Mouse (Mus musculus) ovary, postnatal 36 days (tissue): Measurements from ENCODE around the gene Ang.

ENCODE experiments used
- DNase-seq: peaks from one replicate; pipeline ENCODE4 v3.0.0; 2022; ENCODE audit warnings: low spot score, mixed read lengths

Gene Ang

DNA sequence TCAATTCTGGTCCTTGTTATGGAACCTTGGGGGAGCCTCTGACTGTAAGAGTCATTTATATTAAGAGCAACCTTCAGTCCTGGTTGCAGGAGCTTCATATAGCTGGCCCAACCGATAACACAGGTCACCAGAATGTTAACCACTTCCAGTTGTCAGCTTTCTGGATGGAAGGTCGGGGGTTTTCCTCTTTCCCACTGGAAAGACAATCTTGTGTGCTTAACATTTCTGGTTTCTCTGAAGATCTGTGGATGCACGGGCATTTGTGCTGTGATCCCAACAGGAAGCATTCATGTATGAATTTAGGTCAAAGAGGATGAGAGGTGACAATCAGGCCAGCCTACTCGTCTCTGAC is 38.6 kb downstream of the Ang start:
- no peak for DNase-seq

DNA sequence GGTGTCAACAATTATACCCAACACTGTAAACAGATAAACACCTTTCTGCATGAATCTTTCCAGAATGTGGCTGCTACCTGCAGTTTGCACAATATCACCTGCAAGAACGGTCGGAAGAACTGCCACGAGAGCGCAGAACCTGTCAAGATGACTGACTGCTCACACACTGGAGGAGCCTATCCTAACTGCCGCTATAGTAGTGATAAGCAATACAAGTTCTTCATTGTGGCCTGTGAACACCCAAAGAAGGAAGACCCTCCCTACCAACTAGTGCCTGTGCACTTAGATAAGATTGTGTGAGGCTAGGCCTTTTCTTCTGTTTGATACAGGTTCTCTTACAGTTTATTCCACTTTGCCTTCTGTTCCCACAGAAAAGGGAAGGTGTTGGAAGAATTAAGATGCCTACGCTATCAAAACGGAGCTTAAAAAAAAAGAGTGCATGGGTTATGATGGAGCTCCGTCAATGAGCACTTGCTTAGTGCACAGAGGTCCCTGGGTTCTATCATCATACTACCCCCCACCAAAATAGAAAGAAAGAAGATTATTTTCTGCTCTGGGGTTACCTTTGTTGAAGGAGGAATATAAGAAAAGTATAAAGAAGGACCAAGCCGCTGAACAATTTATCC is 39.5 kb downstream of the Ang start:
- DNase-seq = no peak

DNA sequence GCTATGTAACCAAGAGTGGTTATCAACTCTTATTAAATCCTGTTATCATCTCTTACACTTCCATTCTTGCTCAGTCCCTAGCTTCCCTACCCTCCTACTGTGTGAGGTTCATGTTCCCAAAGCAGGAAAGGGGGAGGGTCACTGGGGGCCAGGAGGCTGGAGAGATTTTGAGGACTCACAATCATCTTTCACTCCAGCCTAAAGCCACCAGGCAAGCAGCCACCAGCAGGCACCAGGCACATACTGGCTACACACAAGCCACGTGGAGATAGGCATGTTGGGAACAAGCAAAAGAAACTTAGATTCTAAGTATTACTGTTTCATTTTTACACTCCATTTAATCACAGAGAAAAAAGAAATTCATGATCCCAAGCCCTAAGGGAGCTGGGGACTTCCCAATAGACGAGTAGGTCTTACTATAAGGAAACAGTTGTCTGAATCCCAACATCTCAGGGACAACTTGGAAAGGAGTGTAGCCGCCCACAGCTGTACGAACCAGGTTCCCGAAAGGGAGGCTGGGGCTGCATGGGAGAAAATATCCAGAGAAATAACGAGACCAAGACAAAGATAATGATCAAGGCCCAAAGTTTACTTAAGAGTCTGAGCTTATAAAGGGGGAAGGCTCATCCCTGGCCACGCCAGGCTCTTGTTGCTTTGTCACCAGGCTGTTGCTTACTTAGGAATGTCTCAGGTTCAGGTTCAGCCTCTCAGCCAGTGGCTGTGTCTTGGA is 40.3 kb downstream of the Ang start:
- DNase-seq = no peak

DNA sequence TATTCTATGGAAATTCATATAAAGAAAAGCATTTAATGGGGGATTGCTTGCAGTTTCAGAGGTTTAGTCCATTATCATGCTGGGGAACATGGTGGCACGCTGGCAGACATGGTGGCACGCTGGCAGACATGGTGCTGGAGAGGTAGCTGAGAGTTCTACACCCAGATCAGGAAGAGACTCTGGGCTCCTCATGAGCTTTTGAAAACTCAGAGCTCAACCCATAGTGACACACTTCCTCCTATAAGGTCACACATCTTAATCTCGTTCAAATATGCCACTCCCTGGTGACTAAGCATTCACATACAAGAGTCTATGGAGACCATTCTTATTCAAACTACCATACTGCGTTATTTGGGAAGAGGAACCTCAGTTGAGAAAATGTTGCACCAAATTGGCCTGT is 41.4 kb downstream of the Ang start:
- no peak for DNase-seq

DNA sequence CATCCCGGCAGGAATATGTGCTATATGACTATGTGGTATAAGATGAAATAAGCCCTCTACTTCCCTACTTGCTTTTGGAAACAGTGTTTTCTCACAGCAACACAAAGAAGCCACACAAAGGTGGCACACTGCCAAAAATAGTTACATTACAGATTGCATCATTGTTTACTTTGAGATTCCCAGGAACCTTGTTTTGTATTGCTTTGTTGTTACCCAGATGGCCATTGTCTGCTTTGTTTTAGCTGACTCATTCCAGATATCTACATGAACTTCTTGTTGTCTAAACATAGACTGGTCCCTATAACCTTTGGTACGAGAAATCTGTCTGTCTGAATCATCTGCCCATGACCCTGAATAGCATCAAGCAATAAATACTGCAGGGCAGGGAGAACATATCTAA is 49.4 kb downstream of the Ang start:
- no peak for DNase-seq

DNA sequence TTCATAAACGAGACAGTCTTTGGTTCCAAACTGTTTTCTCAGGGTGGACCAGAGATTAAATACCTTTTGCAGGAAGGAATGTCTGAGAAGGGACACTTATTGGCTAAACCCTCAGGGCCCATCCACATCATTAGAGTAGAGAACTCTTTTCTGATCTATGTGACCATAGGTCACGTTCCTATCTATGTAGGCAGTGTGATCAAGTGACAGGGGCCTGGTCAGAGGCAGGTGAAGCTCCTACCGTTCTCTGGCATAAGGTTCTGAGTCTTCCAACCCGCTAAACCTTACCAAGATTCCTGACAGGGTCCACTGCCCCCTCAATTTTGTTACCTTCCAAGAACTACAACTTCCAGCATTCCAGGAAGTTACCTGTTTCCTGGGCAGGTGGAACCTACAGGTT is 51.2 kb downstream of the Ang start:
- DNase-seq = no peak

DNA sequence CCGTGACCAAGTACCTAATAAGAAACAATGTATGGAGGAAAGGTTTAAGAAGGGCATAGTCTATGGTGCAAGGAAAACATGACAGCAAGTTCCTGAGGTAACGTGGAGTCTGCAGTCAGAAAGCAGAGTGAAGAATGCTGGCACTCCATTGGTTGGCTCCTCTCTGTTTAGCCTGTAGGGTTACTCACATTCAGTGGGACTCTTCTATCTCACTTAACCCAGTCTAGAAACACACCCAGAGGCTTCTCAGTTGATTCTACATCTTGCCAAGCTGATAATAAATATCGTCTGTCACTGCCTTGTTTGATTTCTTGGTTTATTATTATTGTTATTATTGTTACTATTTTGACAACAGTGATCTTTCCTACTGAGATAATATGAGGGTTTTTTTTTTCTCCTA is 51.6 kb downstream of the Ang start:
- DNase-seq = no peak

DNA sequence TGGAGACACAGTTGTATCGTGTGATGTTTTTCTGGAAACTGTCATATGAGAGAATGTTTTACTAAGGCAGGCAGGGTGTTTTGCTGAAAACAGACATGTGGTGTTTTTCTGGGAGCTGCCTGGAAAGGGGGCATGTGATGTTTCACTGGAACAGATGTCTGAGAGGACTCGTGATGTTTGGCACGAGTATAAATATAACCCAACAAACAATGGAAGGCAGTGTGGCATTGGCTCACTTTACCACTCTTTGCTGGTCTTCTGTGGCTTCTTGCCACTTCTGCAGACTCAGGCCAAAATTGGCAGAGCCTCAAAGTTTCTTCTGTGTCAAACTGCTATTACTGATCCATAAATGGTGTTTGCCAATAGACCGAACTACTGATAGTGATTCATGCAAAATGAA is 52.3 kb downstream of the Ang start:
- DNase-seq = no peak

DNA sequence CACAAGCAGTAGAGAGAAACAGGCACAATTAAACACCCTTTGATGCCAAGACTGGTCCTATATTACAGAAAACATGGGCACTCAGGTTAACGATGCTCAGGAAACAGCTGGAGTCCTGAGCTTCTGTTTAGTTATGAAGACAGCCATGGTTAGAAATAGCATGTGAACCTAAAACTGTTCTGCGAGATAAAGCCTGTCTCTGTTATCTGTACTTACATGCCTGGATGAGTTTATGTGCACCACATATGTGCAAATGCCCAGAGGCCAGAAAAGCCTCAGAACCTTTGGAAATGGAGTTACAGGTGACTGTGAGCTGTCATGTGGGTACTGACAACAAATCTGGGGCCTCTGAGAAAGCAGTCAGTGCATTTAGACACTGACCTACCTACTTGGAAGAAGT is 53.0 kb downstream of the Ang start:
- no peak for DNase-seq

DNA sequence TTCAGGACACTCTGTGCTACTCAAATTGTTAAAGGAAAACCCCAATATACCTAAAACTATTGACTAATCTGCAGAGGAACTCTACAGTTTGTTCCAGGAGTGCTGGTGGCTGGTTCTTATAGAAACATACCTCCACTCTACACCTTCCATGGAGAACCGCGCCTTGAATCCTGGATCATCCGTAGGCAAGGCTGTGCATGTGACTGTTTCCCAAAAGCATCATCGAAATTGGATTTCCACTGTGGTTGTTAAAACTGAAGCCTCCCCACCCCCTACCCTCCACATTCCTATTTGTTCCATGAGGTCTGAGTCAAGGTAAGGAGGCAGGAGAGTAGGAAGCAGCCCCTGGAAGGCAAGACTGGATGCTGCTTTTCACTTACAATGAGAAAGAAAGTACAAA is 53.5 kb downstream of the Ang start:
- DNase-seq = no peak

DNA sequence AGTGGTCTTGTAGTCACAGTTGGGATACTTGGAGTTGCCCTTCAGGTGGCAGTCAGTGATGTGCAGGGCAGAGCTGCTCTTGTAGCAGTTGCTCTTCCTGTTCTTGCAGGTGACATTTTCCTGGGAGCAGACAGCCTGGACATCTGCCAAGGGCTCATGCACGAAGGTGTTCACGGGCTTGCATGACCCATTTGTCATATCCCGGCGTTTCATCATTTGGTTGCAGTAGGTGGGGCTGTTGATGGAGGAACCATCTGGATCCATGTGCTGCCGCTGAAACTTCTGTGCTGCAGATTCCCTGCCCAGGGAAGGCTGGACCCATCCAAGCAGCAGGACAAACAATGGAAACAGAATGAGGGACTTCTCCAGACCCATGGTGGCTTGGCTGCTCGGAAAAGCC is 54.6 kb downstream of the Ang start:
- DNase-seq = no peak

DNA sequence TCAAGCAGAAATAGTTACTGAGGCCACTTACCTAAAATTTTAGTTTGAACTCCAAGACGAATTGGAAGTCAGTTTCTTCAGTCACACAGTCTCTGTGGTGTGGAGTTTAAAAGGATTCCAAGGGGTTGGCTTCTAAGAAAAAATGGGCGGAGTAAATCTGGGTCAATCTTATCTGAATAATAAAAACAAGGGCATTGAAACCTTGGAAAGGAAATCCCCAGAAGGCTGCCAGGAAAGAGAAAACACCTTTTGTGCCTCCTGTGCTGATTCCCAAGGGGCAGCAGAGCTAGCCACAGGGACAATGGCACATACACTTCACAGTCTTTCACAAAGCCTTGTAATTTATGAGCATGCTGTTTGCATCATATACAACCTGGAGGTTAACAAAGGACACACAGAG is 55.7 kb downstream of the Ang start, which contains the start of gene Rnase1:
Gene Rnase1 (minus strand): TSS at position 101 of the 400 bp plus-strand sequence.
- no peak for DNase-seq

DNA sequence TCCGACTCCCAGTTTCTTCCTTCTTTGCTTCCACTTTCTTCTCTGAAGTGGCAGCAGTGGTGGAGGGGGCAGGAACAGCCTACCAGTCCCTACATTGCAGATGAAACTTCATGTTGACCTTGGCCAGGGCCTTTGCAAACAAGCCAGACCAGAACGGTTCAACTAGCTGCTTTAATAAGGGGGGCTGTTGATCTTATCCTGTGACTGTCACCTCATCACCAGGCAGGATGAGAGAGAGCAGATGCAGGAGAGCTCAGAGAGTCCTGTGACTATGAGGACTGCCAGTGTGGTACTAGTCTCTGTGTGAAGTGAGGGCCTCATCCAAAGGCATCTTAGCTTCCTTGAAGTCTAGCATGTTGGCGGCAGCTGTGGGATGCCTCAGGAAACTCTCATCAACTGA is 57.1 kb downstream of the Ang start:
- no peak for DNase-seq

DNA sequence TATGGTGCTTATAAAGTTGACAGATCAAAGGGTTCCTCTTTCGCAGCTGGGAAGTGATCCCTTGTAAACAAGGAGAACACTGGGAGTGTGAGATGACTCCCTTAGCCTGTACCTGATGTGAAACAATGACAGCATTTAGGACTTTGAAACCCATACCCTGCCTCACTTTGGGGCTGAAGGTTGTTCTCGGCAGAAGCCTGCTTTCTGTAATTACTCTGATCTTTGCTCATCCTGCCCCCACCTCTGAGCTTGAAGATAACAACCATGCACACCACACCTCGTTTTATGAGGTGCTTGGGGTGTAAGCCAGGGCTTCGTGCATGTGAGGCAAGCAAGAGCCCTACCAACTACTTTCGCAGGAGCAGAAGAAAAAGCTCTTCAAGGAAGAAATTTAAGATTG is 58.2 kb downstream of the Ang start:
- DNase-seq = no peak

DNA sequence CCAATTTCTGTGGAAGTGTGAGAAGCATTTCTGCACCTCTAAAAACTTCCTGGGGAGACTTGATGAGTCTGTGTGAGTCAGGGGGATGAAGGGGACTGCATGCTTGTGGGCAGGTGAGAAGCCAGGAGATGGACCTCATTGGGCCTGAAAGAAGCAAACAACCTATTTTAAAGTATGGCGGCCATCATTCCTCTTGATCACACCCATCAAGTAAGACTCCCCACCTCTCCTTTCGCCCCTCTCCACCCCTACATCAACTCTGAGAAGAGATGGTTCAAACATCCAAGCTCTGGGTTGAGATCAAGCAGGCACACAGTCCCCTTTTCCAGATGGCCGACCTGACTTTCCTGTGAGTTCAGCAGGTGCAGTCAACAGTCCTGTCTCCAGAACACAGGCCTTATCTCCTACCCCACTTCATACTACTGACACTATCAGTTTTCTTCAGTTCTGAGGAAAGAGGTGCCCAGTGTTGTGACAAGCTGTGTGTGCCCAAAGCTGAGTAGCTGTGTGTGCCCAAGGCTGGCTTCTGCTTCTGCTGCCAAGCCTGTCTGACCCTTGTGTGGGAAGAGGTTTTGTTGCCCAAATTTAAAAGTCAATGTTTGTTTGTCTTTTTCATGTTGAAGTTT is 59.4 kb downstream of the Ang start:
- DNase-seq = no peak
